Mouse (Mus musculus): ENCODE data around the gene Plxna2. TPM values are rescaled to one million over a fixed set of nuclear protein-coding genes. Genes with fewer than 3 reads are reported as not detected.

Plxna2 gene
- polyA plus RNA-seq, 1 experiment = 1.6 TPM

DNA sequence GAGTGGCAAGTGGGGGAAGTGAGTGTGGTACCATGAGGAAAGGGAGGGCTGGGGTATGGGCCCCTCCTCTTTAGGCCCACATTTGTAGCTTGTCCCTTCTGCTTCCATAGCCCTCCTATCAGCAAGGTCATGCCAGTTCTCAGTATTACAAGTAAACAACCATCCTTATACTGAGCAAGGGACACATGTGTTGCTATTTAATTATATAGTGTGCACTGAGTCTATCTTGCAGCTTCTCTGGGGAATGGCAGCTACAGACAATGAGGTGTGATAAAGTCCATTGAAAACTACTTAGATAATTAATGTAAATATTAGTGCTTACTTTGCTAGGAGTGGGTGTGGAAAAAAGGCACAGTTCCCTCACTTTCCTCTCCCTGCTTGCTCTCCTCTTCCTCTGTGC lies 75.0 kb downstream of the Plxna2 start:
- Histone ChIP-seq H3K4me3 (ENCODE audit: low read depth, low read length) (no peak overlapping the region), H3K9ac (ENCODE audit: low read depth, poor library complexity, severe bottlenecking) (no peak overlapping the region), H3K27me3 (ENCODE audit: control insufficient read depth, insufficient read depth, low read length, poor library complexity, severe bottlenecking) (no peaks in the 10 kb centered on the region; the same call in 1 of the 2 replicates), H3K9me3 (replicated peaks; ENCODE audit: control insufficient read depth, insufficient read depth, low read length, poor library complexity, severe bottlenecking) (no peaks in the 10 kb centered on the region), H3K36me3 (ENCODE audit: control insufficient read depth, insufficient read depth, low read length, poor library complexity, severe bottlenecking) (no peaks in the 10 kb centered on the region), H3K4me1 (ENCODE audit: control insufficient read depth, insufficient read depth, low read length) (no peaks in the 10 kb centered on the region), H3K27ac (ENCODE audit: insufficient read depth, low read length) (no peak overlapping the region)
- TF ChIP-seq CTCF (IDR thresholded peaks at IDR 0.05; ENCODE audit: low read depth, low read length) = no peak
- TF ChIP-seq EP300 (IDR thresholded peaks at IDR 0.05; ENCODE audit: insufficient read depth, low read depth, low read length) = no peak
- no peak for TF ChIP-seq POLR2A (IDR thresholded peaks at IDR 0.05; ENCODE audit: insufficient read depth, low read length)

DNA sequence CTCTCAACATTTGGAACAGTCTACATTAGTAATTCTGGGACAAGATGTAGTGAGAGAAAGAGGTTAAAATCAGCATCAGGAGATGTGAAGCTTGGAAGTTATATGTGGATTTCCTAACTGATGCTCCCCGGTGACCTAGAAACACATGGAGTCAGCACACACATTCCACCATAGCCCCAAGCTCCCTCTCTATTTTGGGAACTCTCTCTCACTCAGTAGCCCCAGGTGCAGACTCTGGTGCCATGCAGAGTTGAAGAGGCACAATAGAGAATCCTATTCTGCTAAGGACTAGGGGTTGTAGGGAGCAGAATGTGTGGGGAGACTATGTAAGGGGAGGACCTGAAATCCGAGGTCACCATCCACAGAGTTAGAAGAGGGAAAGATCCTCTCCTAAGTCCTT lies 75.5 kb downstream of the Plxna2 start:
- H3K27ac ChIP-seq (ENCODE audit: insufficient read depth, low read length) = no peak overlapping the region
- no peak for TF ChIP-seq POLR2A (IDR thresholded peaks at IDR 0.05; ENCODE audit: insufficient read depth, low read length)
- no peak for TF ChIP-seq EP300 (IDR thresholded peaks at IDR 0.05; ENCODE audit: insufficient read depth, low read depth, low read length)
- TF ChIP-seq CTCF (IDR thresholded peaks at IDR 0.05; ENCODE audit: low read depth, low read length) = no peak
- no peaks in the 10 kb centered on the region; the same call in 1 of the 2 replicates for H3K27me3 ChIP-seq (ENCODE audit: control insufficient read depth, insufficient read depth, low read length, poor library complexity, severe bottlenecking)
- no peaks in the 10 kb centered on the region for H3K9me3 ChIP-seq (replicated peaks; ENCODE audit: control insufficient read depth, insufficient read depth, low read length, poor library complexity, severe bottlenecking)
- no peaks in the 10 kb centered on the region for H3K4me1 ChIP-seq (ENCODE audit: control insufficient read depth, insufficient read depth, low read length)
- no peak overlapping the region for H3K4me3 ChIP-seq (ENCODE audit: low read depth, low read length)
- H3K36me3 ChIP-seq (ENCODE audit: control insufficient read depth, insufficient read depth, low read length, poor library complexity, severe bottlenecking) = no peaks in the 10 kb centered on the region
- no peak overlapping the region for H3K9ac ChIP-seq (ENCODE audit: low read depth, poor library complexity, severe bottlenecking)

DNA sequence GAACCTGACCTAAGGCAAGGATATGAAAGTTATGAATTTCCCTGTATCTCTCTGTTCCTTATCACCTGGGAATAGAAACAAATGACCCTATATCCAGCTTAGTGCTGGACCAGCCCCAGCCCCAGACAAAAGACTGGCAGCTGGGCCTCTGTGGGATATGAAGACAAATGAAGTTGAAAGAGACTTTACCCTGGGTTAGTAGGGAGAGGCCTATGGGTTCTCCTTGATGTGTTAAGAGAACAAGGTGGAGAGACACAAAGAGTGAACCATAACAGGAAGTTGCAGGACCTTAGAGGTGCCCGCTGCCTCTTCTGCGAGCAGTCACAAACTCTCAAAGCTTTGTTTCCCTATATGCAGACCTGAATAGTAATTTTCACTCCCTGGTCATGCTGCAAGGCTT lies 76.8 kb downstream of the Plxna2 start:
- no peak for TF ChIP-seq EP300 (IDR thresholded peaks at IDR 0.05; ENCODE audit: insufficient read depth, low read depth, low read length)
- no peak for TF ChIP-seq CTCF (IDR thresholded peaks at IDR 0.05; ENCODE audit: low read depth, low read length)
- TF ChIP-seq POLR2A (IDR thresholded peaks at IDR 0.05; ENCODE audit: insufficient read depth, low read length) = no peak
- Histone ChIP-seq H3K36me3 (ENCODE audit: control insufficient read depth, insufficient read depth, low read length, poor library complexity, severe bottlenecking) (no peaks in the 10 kb centered on the region), H3K27ac (ENCODE audit: insufficient read depth, low read length) (no peak overlapping the region), H3K4me1 (ENCODE audit: control insufficient read depth, insufficient read depth, low read length) (no peaks in the 10 kb centered on the region), H3K4me3 (ENCODE audit: low read depth, low read length) (no peak overlapping the region), H3K9me3 (replicated peaks; ENCODE audit: control insufficient read depth, insufficient read depth, low read length, poor library complexity, severe bottlenecking) (no peaks in the 10 kb centered on the region), H3K27me3 (ENCODE audit: control insufficient read depth, insufficient read depth, low read length, poor library complexity, severe bottlenecking) (no peaks in the 10 kb centered on the region; the same call in 1 of the 2 replicates), H3K9ac (ENCODE audit: low read depth, poor library complexity, severe bottlenecking) (no peak overlapping the region)

GRCm38 (mm10) chr1:194697439-194697838 lies 79.4 kb downstream of the Plxna2 start:
- Histone ChIP-seq H3K27ac (ENCODE audit: insufficient read depth, low read length) (no peak overlapping the region), H3K27me3 (ENCODE audit: control insufficient read depth, insufficient read depth, low read length, poor library complexity, severe bottlenecking) (no peaks in the 10 kb centered on the region; the same call in 1 of the 2 replicates), H3K9me3 (replicated peaks; ENCODE audit: control insufficient read depth, insufficient read depth, low read length, poor library complexity, severe bottlenecking) (no peaks in the 10 kb centered on the region), H3K4me1 (ENCODE audit: control insufficient read depth, insufficient read depth, low read length) (no peaks in the 10 kb centered on the region), H3K36me3 (ENCODE audit: control insufficient read depth, insufficient read depth, low read length, poor library complexity, severe bottlenecking) (no peaks in the 10 kb centered on the region), H3K9ac (ENCODE audit: low read depth, poor library complexity, severe bottlenecking) (no peak overlapping the region), H3K4me3 (ENCODE audit: low read depth, low read length) (no peak overlapping the region)
- no peak for TF ChIP-seq CTCF (IDR thresholded peaks at IDR 0.05; ENCODE audit: low read depth, low read length)
- no peak for TF ChIP-seq EP300 (IDR thresholded peaks at IDR 0.05; ENCODE audit: insufficient read depth, low read depth, low read length)
- TF ChIP-seq POLR2A (IDR thresholded peaks at IDR 0.05; ENCODE audit: insufficient read depth, low read length) = no peak

DNA sequence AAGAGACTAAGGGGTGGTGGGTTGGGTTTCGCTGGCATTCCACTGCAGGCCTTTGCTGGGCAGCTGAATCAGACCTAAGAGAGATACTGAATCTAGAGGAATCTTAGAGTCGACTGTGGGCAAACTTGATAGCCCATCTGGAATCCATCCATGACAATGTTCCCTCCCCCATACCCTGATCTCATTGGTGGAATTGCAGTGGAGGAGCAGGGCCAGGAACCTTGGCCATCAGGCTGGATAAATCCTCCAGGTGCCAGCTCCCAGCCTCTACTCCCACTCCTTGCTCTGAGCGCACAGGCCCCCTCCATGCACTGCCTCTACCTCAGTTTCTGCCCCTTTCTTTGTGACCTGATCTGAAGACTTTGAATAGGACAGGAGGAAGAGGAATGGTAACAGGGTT lies 81.3 kb downstream of the Plxna2 start:
- TF ChIP-seq POLR2A (IDR thresholded peaks at IDR 0.05; ENCODE audit: insufficient read depth, low read length) (no peak), EP300 (IDR thresholded peaks at IDR 0.05; ENCODE audit: insufficient read depth, low read depth, low read length) (no peak), CTCF (IDR thresholded peaks at IDR 0.05; ENCODE audit: low read depth, low read length) (no peak)
- no peaks in the 10 kb centered on the region; the same call in 1 of the 2 replicates for H3K27me3 ChIP-seq (ENCODE audit: control insufficient read depth, insufficient read depth, low read length, poor library complexity, severe bottlenecking)
- no peaks in the 10 kb centered on the region for H3K36me3 ChIP-seq (ENCODE audit: control insufficient read depth, insufficient read depth, low read length, poor library complexity, severe bottlenecking)
- H3K4me1 ChIP-seq (ENCODE audit: control insufficient read depth, insufficient read depth, low read length) = no peaks in the 10 kb centered on the region
- H3K4me3 ChIP-seq (ENCODE audit: low read depth, low read length) = no peak overlapping the region
- H3K9ac ChIP-seq (ENCODE audit: low read depth, poor library complexity, severe bottlenecking) = no peak overlapping the region
- no peak overlapping the region for H3K27ac ChIP-seq (ENCODE audit: insufficient read depth, low read length)
- H3K9me3 ChIP-seq (replicated peaks; ENCODE audit: control insufficient read depth, insufficient read depth, low read length, poor library complexity, severe bottlenecking) = no peaks in the 10 kb centered on the region

DNA sequence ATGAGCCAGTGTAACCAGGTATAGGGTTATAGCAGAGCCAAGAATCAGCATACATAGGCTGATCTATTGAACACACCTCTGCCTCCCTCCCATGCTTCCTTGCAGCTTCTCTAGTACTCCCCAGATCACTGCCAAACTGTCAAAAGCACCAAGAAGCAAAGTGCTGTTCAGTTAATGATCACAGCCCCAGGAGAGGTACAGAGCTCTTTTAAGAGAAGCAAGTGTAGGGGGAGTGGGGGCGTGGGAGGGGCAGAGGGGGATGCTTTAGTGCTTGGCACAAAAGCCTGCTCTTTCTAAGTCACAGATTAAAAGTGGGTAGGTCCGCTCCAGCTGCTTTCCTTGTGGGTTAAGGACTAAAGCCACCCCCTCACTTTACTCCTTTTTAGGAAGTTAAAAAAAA lies 85.2 kb downstream of the Plxna2 start:
- TF ChIP-seq EP300 (IDR thresholded peaks at IDR 0.05; ENCODE audit: insufficient read depth, low read depth, low read length) (no peak), POLR2A (IDR thresholded peaks at IDR 0.05; ENCODE audit: insufficient read depth, low read length) (no peak), CTCF (IDR thresholded peaks at IDR 0.05; ENCODE audit: low read depth, low read length) (no peak)
- no peaks in the 10 kb centered on the region for H3K36me3 ChIP-seq (ENCODE audit: control insufficient read depth, insufficient read depth, low read length, poor library complexity, severe bottlenecking)
- H3K4me1 ChIP-seq (ENCODE audit: control insufficient read depth, insufficient read depth, low read length) = no peaks in the 10 kb centered on the region
- no peaks in the 10 kb centered on the region for H3K9me3 ChIP-seq (replicated peaks; ENCODE audit: control insufficient read depth, insufficient read depth, low read length, poor library complexity, severe bottlenecking)
- H3K4me3 ChIP-seq (ENCODE audit: low read depth, low read length) = no peak overlapping the region
- H3K27ac ChIP-seq (ENCODE audit: insufficient read depth, low read length) = no peak overlapping the region
- H3K9ac ChIP-seq (ENCODE audit: low read depth, poor library complexity, severe bottlenecking) = no peak overlapping the region
- H3K27me3 ChIP-seq (ENCODE audit: control insufficient read depth, insufficient read depth, low read length, poor library complexity, severe bottlenecking) = no peaks in the 10 kb centered on the region
